Mouse (Mus musculus): ENCODE results near the gene Uck2. TPM values are rescaled to one million over a fixed set of nuclear protein-coding genes. Genes with fewer than 3 reads are reported as not detected.
A peak's percentile ranks its signal among the peaks of the same experiment; 100 is the strongest.

Uck2 gene
- polyA plus RNA-seq, 1 experiment from 2014 or later, result 53.0 TPM

GRCm38 (mm10) chr1:167230930-167231611 lies 54.0 kb downstream of the Uck2 start:
- WGBS, result 84% methylated on average over 17 of the region's 17 CpGs
- peak; percentile 49; the same call in 1 of the 2 replicates for ATAC-seq (replicated peaks; ENCODE audit: low FRiP score, low TSS enrichment, low read depth)
- no peaks in the 10 kb centered on the region for H3K27me3 ChIP-seq (replicated peaks; ENCODE audit: control insufficient read depth, insufficient read depth, low read length)
- no peak overlapping the region for H3K9ac ChIP-seq (ENCODE audit: low read length)
- H3K4me1 ChIP-seq (replicated peaks; ENCODE audit: control insufficient read depth, insufficient read depth, low read length), result no peaks in the 10 kb centered on the region
- no peak for DNase-seq (ENCODE audit: low spot score)
- peaks cover 34% of the 10 kb centered on the region for H3K36me3 ChIP-seq (ENCODE audit: control insufficient read depth, insufficient read depth, low read length)
- H3K4me2 ChIP-seq (ENCODE audit: low read length), result no peak overlapping the region
- no peak overlapping the region for H3K4me3 ChIP-seq (ENCODE audit: low read depth, low read length)
- H3K27ac ChIP-seq (ENCODE audit: low read depth), result no peak overlapping the region
- no peaks in the 10 kb centered on the region for H3K9me3 ChIP-seq (ENCODE audit: control insufficient read depth, low read length)

GRCm38 (mm10) chr1:167222382-167223010 lies 62.6 kb downstream of the Uck2 start:
- no peak overlapping the region for H3K27ac ChIP-seq (ENCODE audit: low read depth)
- DNase-seq (ENCODE audit: low spot score), result no peak
- no peak overlapping the region for H3K9ac ChIP-seq (ENCODE audit: low read length)
- H3K4me3 ChIP-seq (ENCODE audit: low read depth, low read length), result no peak overlapping the region
- H3K4me1 ChIP-seq (replicated peaks; ENCODE audit: control insufficient read depth, insufficient read depth, low read length), result no peaks in the 10 kb centered on the region
- no peak for ATAC-seq (replicated peaks; ENCODE audit: low FRiP score, low TSS enrichment, low read depth)
- no peaks in the 10 kb centered on the region for H3K27me3 ChIP-seq (replicated peaks; ENCODE audit: control insufficient read depth, insufficient read depth, low read length)
- WGBS, result 82% methylated on average over 9 of the region's 9 CpGs
- no peak overlapping the region for H3K4me2 ChIP-seq (ENCODE audit: low read length)
- no peaks in the 10 kb centered on the region for H3K9me3 ChIP-seq (ENCODE audit: control insufficient read depth, low read length)
- H3K36me3 ChIP-seq (ENCODE audit: control insufficient read depth, insufficient read depth, low read length), result peaks cover 27% of the 10 kb centered on the region

GRCm38 (mm10) chr1:167220303-167221174 lies 64.6 kb downstream of the Uck2 start:
- Histone ChIP-seq H3K4me2 (ENCODE audit: low read length) (no peak overlapping the region), H3K27me3 (replicated peaks; ENCODE audit: control insufficient read depth, insufficient read depth, low read length) (no peaks in the 10 kb centered on the region), H3K4me3 (ENCODE audit: low read depth, low read length) (no peak overlapping the region), H3K4me1 (replicated peaks; ENCODE audit: control insufficient read depth, insufficient read depth, low read length) (no peaks in the 10 kb centered on the region), H3K9me3 (ENCODE audit: control insufficient read depth, low read length) (no peaks in the 10 kb centered on the region), H3K27ac (ENCODE audit: low read depth) (no peak overlapping the region), H3K9ac (ENCODE audit: low read length) (no peak overlapping the region), H3K36me3 (ENCODE audit: control insufficient read depth, insufficient read depth, low read length) (peaks cover 16% of the 10 kb centered on the region)
- WGBS, result 4% methylated on average over 5 of the region's 5 CpGs
- peak; percentile 54 for ATAC-seq (replicated peaks; ENCODE audit: low FRiP score, low TSS enrichment, low read depth)
- peak; percentile 95 for DNase-seq (ENCODE audit: low spot score)

GRCm38 (mm10) chr1:167215460-167215859 lies 69.7 kb downstream of the Uck2 start:
- no peaks in the 10 kb centered on the region for H3K9me3 ChIP-seq (ENCODE audit: control insufficient read depth, low read length)
- no peak for ATAC-seq (replicated peaks; ENCODE audit: low FRiP score, low TSS enrichment, low read depth)
- no peaks in the 10 kb centered on the region for H3K4me1 ChIP-seq (replicated peaks; ENCODE audit: control insufficient read depth, insufficient read depth, low read length)
- no peaks in the 10 kb centered on the region for H3K27me3 ChIP-seq (replicated peaks; ENCODE audit: control insufficient read depth, insufficient read depth, low read length)
- H3K4me2 ChIP-seq (ENCODE audit: low read length), result no peak overlapping the region
- DNase-seq (ENCODE audit: low spot score), result no peak
- no peaks in the 10 kb centered on the region for H3K36me3 ChIP-seq (ENCODE audit: control insufficient read depth, insufficient read depth, low read length)
- no peak overlapping the region for H3K27ac ChIP-seq (ENCODE audit: low read depth)
- no peak overlapping the region for H3K4me3 ChIP-seq (ENCODE audit: low read depth, low read length)
- no peak overlapping the region for H3K9ac ChIP-seq (ENCODE audit: low read length)
- WGBS, result 78% methylated on average over 3 of the region's 3 CpGs

- WGBS, result 76% methylated on average over 1 of the region's 1 CpGs
- no peaks in the 10 kb centered on the region for H3K36me3 ChIP-seq (ENCODE audit: control insufficient read depth, insufficient read depth, low read length)
- ATAC-seq (replicated peaks; ENCODE audit: low FRiP score, low TSS enrichment, low read depth), result no peak
- no peaks in the 10 kb centered on the region for H3K4me1 ChIP-seq (replicated peaks; ENCODE audit: control insufficient read depth, insufficient read depth, low read length)
- no peak overlapping the region for H3K4me2 ChIP-seq (ENCODE audit: low read length)
- no peak overlapping the region for H3K4me3 ChIP-seq (ENCODE audit: low read depth, low read length)
- no peak overlapping the region for H3K27ac ChIP-seq (ENCODE audit: low read depth)
- no peaks in the 10 kb centered on the region for H3K27me3 ChIP-seq (replicated peaks; ENCODE audit: control insufficient read depth, insufficient read depth, low read length)
- no peaks in the 10 kb centered on the region for H3K9me3 ChIP-seq (ENCODE audit: control insufficient read depth, low read length)
- no peak for DNase-seq (ENCODE audit: low spot score)
- H3K9ac ChIP-seq (ENCODE audit: low read length), result no peak overlapping the region
These were observed 72.4 kb downstream of the Uck2 start for GRCm38 (mm10) chr1:167212710-167213109.

GRCm38 (mm10) chr1:167211979-167212614 lies 73.0 kb downstream of the Uck2 start:
- H3K4me1 ChIP-seq (replicated peaks; ENCODE audit: control insufficient read depth, insufficient read depth, low read length), result no peaks in the 10 kb centered on the region
- H3K27me3 ChIP-seq (replicated peaks; ENCODE audit: control insufficient read depth, insufficient read depth, low read length), result no peaks in the 10 kb centered on the region
- no peak overlapping the region for H3K9ac ChIP-seq (ENCODE audit: low read length)
- no peak overlapping the region for H3K4me3 ChIP-seq (ENCODE audit: low read depth, low read length)
- H3K9me3 ChIP-seq (ENCODE audit: control insufficient read depth, low read length), result no peaks in the 10 kb centered on the region
- no peak overlapping the region for H3K4me2 ChIP-seq (ENCODE audit: low read length)
- 35% methylated on average over 7 of the region's 7 CpGs for WGBS
- peak; percentile 73 for DNase-seq (ENCODE audit: low spot score)
- 0 out of 2 replicates have a peak, but pooled peaks have one; percentile 23 for ATAC-seq (replicated peaks; ENCODE audit: low FRiP score, low TSS enrichment, low read depth)
- H3K27ac ChIP-seq (ENCODE audit: low read depth), result no peak overlapping the region
- no peaks in the 10 kb centered on the region for H3K36me3 ChIP-seq (ENCODE audit: control insufficient read depth, insufficient read depth, low read length)

- H3K9me3 ChIP-seq (ENCODE audit: control insufficient read depth, low read length), result no peaks in the 10 kb centered on the region
- 65% methylated on average over 4 of the region's 4 CpGs for WGBS
- no peak for DNase-seq (ENCODE audit: low spot score)
- H3K4me1 ChIP-seq (replicated peaks; ENCODE audit: control insufficient read depth, insufficient read depth, low read length), result no peaks in the 10 kb centered on the region
- no peak for ATAC-seq (replicated peaks; ENCODE audit: low FRiP score, low TSS enrichment, low read depth)
- no peak overlapping the region for H3K4me3 ChIP-seq (ENCODE audit: low read depth, low read length)
- no peak overlapping the region for H3K4me2 ChIP-seq (ENCODE audit: low read length)
- H3K9ac ChIP-seq (ENCODE audit: low read length), result no peak overlapping the region
- no peaks in the 10 kb centered on the region for H3K27me3 ChIP-seq (replicated peaks; ENCODE audit: control insufficient read depth, insufficient read depth, low read length)
- H3K27ac ChIP-seq (ENCODE audit: low read depth), result no peak overlapping the region
- H3K36me3 ChIP-seq (ENCODE audit: control insufficient read depth, insufficient read depth, low read length), result no peaks in the 10 kb centered on the region
These were observed 76.3 kb downstream of the Uck2 start for GRCm38 (mm10) chr1:167208816-167209215.

- no peak for DNase-seq (ENCODE audit: low spot score)
- H3K9ac ChIP-seq (ENCODE audit: low read length), result no peak overlapping the region
- H3K4me3 ChIP-seq (ENCODE audit: low read depth, low read length), result no peak overlapping the region
- no peaks in the 10 kb centered on the region for H3K27me3 ChIP-seq (replicated peaks; ENCODE audit: control insufficient read depth, insufficient read depth, low read length)
- no peaks in the 10 kb centered on the region for H3K36me3 ChIP-seq (ENCODE audit: control insufficient read depth, insufficient read depth, low read length)
- no peaks in the 10 kb centered on the region for H3K4me1 ChIP-seq (replicated peaks; ENCODE audit: control insufficient read depth, insufficient read depth, low read length)
- no peak overlapping the region for H3K27ac ChIP-seq (ENCODE audit: low read depth)
- no peak for ATAC-seq (replicated peaks; ENCODE audit: low FRiP score, low TSS enrichment, low read depth)
- 36% methylated on average over 8 of the region's 8 CpGs for WGBS
- no peak overlapping the region for H3K4me2 ChIP-seq (ENCODE audit: low read length)
- no peaks in the 10 kb centered on the region for H3K9me3 ChIP-seq (ENCODE audit: control insufficient read depth, low read length)
These were observed 79.9 kb downstream of the Uck2 start for GRCm38 (mm10) chr1:167205177-167205750.

Measured in intestine, embryonic 14.5 days (tissue).